Mouse (Mus musculus): ENCODE measurements at regions not wholly inside any gene's neighbourhood (a gene's known extent, or its start where the extent isn't known, plus 50 kb on each side); places are given as distances from the start of the nearest gene placed in this dataset.

DNA sequence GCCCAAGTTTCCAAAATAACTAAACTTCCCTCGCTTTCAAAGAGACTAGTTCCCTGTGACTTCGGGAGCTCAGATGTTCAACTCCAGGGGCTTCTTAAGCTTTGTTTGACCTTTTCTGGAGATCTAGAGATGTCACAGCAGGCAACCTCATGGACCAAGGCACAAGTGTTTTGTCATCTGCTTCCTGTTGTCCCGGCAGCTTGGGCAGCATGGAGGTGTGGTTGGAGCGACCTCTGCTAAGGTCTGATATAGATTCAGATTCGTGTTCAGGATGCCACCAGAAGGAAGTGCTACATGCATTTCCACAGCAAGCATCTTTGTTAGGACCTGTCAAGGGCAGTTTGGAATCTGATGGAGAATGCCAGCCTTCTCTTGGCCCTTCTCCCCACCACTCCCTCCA is 242.1 kb upstream of the Foxq1 start:
- DNase-seq (ENCODE audit: low spot score in 2 of 2): no peak
- intact Hi-C loops (cut with DNase I): no loop called here

DNA sequence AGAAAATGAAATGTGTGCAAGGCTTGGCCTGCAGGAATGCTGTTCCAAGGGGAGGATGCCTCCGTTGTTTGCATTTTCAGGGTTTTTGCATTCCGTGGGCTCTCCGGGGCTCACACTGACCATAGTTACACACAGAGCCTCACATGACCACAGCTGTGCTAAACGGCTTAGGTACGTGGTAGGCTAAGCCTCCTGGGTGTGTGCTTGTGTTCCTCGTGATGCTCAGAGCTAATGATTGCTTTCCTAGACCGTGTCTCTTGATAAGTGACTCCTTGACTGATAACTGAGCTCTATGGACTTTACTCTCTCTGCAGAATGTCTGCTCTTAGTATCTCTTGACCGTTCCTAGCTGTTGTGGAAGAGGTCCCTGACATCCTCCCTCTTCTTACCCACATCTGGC is 238.9 kb upstream of the Foxq1 start:
- intact Hi-C loops (cut with DNase I): no loop called here
- no peak for DNase-seq (ENCODE audit: low spot score in 2 of 2)

GRCm38 (mm10) chr13:31318008-31318407 is 237.9 kb upstream of the Foxq1 start:
- no peak for DNase-seq (ENCODE audit: low spot score in 2 of 2)
- intact Hi-C loops (cut with DNase I): no loop called here

- intact Hi-C loops (cut with DNase I): no loop called here
Observed at GRCm38 (mm10) chr13:31321411-31321810, 234.5 kb upstream of the Foxq1 start.

GRCm38 (mm10) chr13:31326269-31326851 is 229.6 kb upstream of the Foxq1 start:
- intact Hi-C loops (cut with DNase I): no loop called here
- DNase-seq (ENCODE audit: low spot score in 2 of 2): no peak

More at GRCm38 (mm10) chr13:31321411-31321810, 234.5 kb upstream of the Foxq1 start:
- no peak for DNase-seq (ENCODE audit: low spot score in 2 of 2)

DNA sequence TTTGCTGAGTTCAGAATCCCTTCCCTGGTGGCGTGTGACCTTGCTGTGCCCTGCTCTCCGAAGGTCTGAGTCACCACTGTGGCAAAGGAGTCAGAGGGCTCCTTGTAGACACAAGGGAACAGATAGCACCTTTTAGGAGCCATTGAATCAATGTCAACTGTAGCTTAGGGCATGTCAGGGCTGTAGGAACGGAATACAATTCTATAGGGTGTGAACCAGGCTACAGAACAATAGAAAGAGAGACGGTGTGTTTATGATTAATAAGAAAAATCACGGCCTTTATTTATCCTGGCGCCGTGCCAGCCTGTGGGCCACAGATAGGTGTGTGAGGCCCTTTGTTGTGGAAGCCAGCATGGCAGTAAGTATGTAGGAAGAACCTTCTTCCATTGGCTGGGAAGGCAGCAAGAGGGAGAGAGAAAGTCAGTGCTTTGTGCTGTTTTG is 228.4 kb upstream of the Foxq1 start:
- DNase-seq (ENCODE audit: low spot score in 2 of 2): no peak
- intact Hi-C loops (cut with DNase I): no loop called here

DNA sequence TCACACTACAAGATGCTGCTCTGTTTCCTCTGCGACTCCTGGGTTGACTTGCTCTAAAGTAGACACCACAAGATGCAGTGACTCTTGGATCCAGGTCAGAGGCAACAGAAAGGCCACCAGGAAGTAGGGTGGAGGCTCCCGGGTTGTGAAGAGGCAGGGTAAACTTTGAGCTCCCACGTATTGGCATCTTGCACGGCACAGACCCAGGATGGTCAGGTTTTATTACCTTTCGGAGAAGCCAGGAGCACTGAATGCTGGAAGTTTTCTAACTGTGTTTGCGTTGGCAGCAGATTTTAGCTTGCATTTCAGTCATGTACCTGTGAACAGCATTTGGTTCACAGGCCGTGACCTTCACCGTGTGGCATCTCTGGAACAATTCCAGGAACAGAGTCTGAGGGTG is 227.2 kb upstream of the Foxq1 start:
- DNase-seq (ENCODE audit: low spot score in 2 of 2): no peak
- intact Hi-C loops (cut with DNase I): no loop called here

DNA sequence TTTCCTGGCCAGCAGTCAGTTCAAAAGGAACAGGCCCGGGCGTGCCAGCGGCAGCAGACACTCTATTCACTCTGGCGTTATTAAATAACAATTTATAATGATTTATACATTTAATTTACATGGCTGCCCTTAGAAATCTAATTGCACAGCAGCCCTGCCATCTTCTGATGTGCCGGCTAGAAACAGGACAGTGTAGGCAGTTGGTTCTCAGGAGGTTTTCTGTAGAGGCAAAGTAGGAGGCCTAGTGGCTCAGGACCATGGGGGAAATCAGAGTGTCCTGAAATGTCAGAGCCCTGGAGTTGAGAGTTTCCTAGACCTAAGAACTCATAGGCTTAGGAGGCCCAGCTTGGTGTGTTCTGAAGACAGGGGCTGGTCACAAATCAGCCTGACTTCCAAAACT is 225.2 kb upstream of the Foxq1 start:
- intact Hi-C loops (cut with DNase I): no loop called here
- no peak for DNase-seq (ENCODE audit: low spot score in 2 of 2)

GRCm38 (mm10) chr13:31334981-31335380 is 221.0 kb upstream of the Foxq1 start:
- intact Hi-C loops (cut with DNase I): no loop called here
- no peak for DNase-seq (ENCODE audit: low spot score in 2 of 2)

DNA sequence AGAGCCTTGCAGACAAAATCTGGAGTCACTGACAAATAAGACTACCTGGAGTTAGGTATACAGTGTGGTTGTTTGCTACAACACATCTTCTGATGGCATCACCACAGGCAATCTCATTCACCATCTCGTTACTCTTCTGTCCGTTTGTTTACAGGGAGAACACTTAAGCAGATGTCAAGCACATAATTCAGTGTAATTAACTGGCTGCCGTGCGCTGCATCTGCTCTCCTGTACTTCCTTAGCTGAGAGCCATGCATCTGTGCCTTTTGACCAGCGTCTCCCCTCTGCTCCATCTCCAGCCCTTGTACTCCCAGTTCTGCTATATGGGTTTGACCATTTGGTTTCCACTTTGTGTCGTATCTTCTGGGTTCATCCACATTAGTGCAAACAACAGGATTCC is 218.3 kb upstream of the Foxq1 start:
- intact Hi-C loops (cut with DNase I): no loop called here
- no peak for DNase-seq (ENCODE audit: low spot score in 2 of 2)

GRCm38 (mm10) chr13:31339386-31339785 is 216.5 kb upstream of the Foxq1 start:
- DNase-seq (ENCODE audit: low spot score in 2 of 2): no peak
- intact Hi-C loops (cut with DNase I): no loop called here

DNA sequence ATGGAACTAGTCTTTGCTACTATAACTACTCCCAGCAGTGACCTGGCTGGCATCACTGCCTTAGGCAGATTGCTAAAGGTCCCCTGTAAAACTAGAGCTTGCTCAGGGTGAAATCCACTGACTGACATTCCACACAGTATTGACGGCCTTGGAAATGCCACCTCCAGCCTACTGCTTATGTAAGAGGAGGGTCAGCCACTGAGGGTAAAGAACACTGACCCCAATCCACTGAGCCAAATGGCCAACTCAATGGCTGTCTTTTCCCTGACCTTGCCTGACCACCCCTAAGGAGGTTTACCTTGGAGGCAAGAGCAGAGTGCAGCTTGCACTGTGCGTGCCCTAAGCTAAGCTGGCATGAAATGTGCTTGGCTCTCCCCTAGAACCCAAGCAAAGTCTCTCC is 216.0 kb upstream of the Foxq1 start:
- no peak for DNase-seq (ENCODE audit: low spot score in 2 of 2)
- intact Hi-C loops (cut with DNase I): no loop called here

DNA sequence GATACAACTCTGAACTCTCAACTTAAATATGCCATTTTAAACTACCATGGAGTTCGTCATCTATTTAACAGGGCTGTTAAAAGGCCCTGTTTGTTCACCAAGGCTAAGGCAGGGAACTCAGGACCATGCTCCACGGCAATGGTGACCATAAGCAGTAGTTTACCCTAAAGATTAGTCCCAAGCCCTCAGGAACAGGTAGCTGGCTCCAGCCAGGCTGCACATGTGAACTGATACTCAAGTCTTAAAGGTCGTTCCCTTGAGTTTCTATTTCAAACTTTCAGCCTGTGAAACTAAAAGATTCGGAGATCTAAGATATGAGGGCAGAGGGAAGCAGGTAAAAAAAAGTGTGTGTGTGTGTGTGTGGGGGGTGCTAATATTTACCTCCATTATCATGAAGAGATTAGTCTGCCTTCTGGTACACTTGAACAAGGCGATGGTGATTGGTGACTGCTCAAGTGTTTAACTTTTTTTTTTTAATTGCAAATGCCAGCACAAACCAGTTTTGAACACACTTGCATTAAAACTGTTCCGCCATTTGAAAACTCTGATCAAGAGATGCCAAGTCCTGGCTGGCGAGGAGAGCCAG is 215.5 kb upstream of the Foxq1 start:
- intact Hi-C loops (cut with DNase I): no loop called here
- no peak for DNase-seq (ENCODE audit: low spot score in 2 of 2)

DNA sequence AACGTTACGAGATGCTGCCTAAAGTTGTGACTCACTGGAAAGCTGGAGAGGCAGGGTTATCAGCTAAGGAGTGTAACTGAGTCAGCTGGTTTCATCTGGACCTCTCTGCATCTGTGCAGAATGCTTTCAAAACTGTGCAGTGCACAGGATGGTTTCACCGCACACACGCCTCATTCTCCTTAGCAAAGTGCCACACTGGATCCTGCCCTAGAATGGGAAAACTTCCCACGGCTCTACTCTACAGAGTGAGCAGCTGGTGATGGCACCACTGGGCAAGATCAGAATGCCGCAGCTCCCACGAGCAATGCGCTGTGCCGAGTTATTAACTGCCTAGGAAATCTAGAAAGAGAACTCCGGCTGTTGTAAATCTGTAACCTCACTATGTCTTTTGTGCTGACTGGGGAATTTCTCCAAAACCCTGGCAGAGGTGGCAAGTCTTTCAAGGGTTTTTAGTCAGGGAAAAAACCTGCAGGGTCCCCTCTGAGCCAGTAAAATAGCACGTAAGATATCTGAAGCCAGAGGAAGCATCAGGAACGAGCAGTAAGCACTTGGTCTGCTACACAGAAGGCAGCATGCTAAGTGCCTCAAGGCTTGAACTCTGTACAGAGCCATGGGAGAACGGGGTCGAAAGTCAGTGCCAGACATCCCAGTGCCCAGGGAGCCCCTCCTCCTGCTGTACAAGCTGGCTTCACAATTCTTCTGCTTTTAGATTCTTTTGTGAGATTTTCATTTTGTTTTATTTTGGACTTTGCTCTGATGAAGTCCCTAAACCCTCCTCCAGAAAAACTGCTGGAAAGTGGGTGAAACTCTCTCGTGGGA is 214.4 kb upstream of the Foxq1 start:
- peak; percentile 14 to 25 for DNase-seq (ENCODE audit: low spot score in 2 of 2)
- intact Hi-C loops (cut with DNase I): no loop called here

DNA sequence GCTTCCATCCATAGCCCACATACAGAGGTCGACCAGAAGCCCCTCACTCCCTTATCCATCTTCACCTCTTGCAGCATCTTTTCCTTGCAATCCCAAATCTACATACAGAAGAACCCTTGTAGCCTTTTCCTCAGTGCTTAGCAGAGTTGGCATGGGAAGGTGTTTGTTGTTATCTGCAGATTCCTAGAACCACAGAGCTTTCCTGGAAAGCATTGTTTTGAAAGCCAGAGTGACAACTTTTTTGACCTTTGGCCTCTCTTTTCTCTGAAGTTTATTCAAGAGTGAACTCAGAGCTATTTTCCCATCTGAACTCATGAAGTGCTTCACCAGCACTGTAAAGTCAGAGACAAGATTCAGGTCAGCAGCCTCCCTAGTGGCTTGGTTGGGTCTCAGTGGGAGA is 209.7 kb upstream of the Foxq1 start:
- no peak for DNase-seq (ENCODE audit: low spot score in 2 of 2)
- intact Hi-C loops (cut with DNase I): no loop called here

DNA sequence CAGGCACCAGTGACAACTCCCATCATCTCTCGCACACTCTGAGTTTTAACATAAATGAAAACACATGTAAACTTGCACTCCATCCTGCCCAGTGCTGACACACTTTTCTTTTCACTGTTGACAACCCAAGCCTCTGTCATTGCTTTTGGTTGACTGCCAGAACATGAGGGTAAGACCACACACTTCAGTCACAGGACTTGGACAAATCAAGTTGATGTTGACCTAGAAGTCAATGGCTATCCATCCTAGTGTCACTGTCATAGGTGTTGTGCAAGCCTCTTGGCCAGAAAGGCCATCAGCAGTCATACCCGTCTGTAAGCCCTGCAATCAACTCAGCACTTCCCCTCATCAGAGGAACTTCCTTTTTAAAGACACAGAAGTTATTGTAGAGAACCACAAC is 208.9 kb upstream of the Foxq1 start:
- intact Hi-C loops (cut with DNase I): no loop called here
- DNase-seq (ENCODE audit: low spot score in 2 of 2): no peak

DNA sequence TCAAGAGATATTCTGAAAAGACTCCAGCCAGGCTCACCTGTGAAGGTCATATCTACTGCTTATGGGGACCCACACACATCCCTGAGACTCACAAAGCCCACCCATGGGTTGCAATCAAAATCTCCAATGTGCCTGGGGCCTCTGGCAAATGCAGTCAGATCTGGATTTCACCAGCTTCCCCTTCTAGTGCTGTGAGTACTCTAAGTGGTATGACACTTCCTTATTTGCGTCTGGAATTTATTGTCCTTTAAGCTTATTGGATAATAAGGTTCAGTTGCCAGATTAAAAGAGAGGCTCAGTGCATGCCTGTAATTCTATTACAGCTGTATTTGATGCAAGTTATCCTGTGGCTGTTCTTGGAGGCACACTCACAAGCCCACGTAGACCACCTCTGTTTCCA is 206.3 kb upstream of the Foxq1 start:
- DNase-seq (ENCODE audit: low spot score in 2 of 2): no peak
- intact Hi-C loops (cut with DNase I): no loop called here

- intact Hi-C loops (cut with DNase I): no loop called here
- peak; percentile 18 to 47 for DNase-seq (ENCODE audit: low spot score in 2 of 2)
Observed at GRCm38 (mm10) chr13:31351481-31351880, 204.5 kb upstream of the Foxq1 start.

DNA sequence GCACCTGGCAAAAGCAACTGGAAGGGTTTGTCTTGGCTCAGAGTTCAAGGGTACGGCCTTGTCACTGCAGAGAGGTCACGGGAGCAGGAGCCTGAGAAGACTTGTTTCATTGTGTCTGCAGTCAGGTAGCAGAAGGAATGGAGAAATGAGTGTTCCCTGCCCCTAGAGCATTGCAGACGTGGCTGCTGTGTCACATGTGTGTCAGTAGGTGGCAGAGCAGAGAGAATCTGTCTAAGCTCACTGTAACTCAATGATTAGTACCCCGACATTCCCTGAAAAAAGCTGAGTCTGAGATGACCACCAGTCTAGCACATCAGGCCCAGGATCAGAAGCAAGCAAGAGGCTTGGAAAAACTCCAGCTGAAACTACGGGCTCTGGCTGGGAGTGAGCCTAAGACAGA is 203.1 kb upstream of the Foxq1 start:
- no peak for DNase-seq (ENCODE audit: low spot score in 2 of 2)
- intact Hi-C loops (cut with DNase I): no loop called here

DNA sequence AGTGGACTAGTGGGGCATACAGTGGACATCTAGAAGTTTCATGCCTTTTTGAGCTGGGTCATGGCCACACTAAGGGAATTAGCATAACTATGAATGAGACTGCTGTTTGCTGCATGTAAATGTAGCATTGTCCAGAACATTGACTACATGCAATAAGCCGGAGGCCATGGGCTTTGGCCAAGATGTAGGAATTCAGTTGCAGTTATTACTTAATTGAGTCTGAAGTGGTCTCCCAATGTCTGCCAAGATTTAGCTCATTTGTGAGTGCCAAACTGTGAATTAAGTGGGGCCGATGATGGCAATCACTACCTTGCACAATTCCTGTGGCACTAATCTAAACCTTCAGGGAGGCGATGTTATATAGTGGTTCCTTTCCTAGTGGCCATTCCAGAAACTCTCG is 196.6 kb upstream of the Foxq1 start:
- DNase-seq (ENCODE audit: low spot score in 2 of 2): no peak
- intact Hi-C loops (cut with DNase I): no loop called here

- intact Hi-C loops (cut with DNase I): no loop called here
Observed at GRCm38 (mm10) chr13:31362386-31362785, 193.5 kb upstream of the Foxq1 start.

More at GRCm38 (mm10) chr13:31362386-31362785, 193.5 kb upstream of the Foxq1 start:
- peak in 1 of 2 experiments; percentile 10 for DNase-seq (ENCODE audit: low spot score in 2 of 2)
